Mouse (Mus musculus) ovary, postnatal 14 days (tissue): ENCODE results near the gene Rpp25l.
A peak's percentile ranks its signal among the peaks of the same experiment; 100 is the strongest.
"Not testable (repeated sequence)": the region's sequence is repeated elsewhere in the genome, so short reads cannot be mapped to it uniquely, and the experiment has no call there.

Experiments
- DNase-seq: peaks from one replicate; pipeline ENCODE4 v3.0.0; 2022; ENCODE audit warnings: low spot score

Gene Rpp25l

GRCm38 (mm10) chr4:41696930-41697841 is 16.1 kb downstream of the Rpp25l start, which contains the start of gene Cntfr:
Cntfr (minus strand) TSS chr4:41697089.
- peak; percentile 82 for DNase-seq

DNA sequence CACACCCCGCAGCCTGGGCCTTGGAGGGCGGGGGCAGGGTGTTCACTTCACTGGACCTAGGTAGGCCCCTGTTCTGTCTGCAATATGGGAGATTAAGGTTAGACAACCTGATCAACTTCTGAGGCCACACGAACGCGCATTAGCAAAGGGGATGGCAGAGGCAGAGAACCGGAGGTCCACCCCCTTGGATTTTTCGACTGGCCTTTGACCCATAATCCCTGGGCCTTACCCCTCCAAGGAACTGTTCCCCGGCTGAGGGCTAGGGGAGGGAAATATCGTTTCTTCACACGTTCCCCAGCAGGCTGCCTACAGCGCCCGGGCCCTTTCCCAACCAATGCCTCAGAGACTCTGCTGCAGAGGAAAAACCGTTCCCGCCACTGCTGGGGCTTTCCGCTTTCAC is 16.9 kb downstream of the Rpp25l start:
- DNase-seq = not testable (repeated sequence)

- not testable (repeated sequence) for DNase-seq
Measured at GRCm38 (mm10) chr4:41695800-41696199, 17.5 kb downstream of the Rpp25l start.

DNA sequence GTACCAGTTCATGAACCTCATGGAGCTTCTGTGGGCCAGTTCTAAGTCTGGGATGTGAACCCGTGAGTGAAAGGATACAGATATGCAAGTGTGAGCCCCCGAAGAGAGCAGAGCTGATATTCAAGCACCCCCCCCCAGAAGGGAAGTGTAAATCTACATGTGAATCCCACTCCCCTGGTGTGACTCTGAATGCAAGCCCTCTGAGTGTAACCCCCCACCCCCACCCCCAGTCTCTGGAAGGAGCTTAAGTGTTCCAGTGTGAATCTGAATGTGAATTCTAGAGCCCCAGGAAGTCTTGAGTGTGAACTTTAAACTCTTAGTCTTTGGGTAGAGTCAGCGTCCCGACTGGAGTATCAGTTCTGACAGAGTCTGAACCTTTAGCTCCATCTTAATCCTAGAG is 19.8 kb downstream of the Rpp25l start:
- not testable (repeated sequence) for DNase-seq

- DNase-seq = not testable (repeated sequence)
Measured at GRCm38 (mm10) chr4:41690014-41690413, 23.3 kb downstream of the Rpp25l start.

DNA sequence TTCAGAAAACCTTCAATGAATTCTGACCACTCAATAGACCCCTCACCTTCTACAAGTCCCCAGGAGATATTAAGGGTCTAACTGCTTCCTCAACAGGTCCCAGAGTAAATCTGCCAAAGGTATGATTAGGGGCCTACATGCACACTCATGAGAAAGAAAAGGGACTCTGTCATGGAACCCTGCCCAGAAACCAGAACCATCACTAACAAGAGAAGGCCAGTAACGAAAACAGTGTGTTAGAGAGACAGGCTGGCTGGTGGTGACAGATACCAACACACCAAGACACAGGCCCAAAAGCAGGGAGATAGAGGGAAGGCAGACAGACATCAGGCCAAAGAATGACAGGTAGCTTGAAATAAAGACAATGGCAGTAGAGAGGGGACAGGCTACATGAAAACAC is 24.8 kb downstream of the Rpp25l start:
- DNase-seq = not testable (repeated sequence)

DNA sequence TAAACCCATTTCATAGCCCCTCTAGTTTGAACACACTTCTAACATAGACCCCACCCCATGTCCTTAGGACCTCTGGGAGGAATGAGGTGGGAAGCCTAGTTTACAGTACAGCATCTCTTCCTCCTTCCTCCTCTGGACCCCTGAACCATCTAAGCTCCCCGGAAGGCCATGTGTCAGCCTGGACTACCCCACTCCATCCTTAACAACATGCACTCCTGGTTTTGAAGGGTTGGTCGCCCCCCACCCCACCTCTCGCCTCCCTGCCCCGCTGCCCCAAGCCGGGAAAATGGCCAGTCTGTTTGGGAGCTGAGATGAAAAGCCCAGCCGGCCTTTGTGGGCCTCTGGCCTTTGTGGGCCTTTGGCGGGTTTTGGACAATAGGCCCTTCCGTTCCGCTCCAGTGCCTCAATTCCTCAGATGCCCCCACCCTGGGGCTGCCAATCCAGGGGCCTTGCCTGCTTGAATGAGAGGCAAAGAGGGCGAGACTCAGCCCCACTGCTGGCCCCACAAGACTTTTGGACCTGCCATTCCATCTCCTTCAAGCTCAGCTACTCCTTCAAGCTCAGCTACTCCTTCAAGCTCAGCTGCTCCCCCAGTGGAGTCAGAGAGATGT is 27.3 kb downstream of the Rpp25l start:
- DNase-seq = not testable (repeated sequence)

DNA sequence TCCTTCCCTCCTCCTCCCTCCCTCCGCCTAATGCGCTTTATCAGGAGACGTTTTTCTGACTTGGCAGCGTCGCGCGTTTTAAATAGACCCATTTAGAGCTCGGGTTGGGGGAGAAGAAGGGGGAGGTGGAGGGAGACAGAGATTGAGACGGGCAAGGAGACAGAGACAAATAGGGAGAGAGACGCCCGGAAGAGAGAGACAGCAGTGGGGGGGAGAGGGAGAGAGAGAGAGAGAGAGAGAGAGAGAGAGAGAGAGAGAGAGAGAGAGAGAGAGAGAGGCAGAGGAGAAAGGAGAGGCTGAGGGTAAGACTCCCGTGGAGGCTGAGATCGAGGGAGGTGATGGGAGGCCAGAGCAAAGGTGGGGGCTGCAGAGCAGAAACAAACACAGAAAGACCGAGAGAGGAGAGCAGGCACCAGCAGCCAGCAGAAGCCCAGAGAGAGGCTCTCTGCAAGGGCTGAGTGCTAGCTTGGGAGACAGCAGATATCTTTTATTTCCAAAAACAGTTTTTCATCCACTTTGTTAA is 28.3 kb downstream of the Rpp25l start:
- DNase-seq = not testable (repeated sequence)

DNA sequence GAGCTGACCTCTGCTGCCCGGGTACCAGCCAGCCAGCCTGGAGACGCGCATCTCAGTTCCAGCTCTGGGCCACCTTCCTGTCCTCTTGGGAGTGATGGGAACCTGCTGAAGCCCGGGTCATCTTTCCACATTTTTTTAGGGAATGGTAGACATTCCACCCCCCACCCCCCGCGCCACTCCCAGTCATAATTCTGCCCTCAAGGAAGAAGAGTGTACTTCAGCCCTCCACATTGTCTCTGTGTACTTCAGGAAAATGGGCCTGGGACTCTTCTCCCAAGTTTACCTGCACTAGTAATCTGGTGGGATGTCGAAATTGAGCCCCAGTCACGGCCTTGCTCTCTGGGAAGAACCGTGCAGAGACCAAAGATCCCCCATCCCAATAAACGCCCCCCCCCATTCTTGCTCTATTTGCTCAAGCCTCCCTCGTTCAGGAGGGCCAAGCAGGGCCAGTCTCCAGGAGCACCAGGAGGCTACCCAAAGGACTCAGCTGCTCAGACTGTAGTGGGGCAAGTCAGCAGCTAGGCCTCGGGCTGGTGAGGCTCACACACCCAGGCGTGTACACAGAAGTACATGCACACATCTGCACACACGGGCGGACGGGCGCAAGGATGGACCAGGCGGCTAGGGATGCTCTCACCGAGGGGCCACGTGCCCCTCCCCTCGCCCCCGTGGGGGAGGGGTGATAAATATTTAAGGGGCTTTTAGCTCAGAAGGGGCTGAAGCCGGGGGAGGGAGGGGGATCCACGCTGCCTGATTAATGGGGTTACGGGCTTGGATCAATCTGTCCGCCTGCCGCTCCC is 29.0 kb downstream of the Rpp25l start:
- DNase-seq = not testable (repeated sequence)

DNA sequence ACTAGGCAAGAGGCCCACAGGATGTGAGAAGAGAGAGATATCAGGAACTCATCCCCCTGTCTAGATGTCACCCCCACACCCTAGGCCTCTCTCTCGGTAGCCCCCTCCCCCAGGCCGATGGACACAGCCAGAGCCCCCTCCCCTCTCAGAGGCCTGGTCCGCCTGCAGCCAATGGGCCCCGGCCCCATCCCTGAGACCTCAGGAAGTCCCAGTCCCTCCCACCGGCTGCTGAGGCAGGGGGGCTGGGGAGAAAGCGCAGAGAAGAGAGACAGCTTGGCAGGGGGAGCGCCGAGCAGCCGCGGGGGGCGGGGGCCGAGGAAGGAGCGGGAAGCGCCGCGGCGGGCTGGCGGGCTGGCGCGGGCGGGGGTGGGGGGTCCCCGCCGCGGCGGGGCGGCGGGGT is 30.0 kb downstream of the Rpp25l start:
- DNase-seq = not testable (repeated sequence)

- no peak for DNase-seq
Measured at GRCm38 (mm10) chr4:41682789-41683188, 30.5 kb downstream of the Rpp25l start.

- DNase-seq = no peak
Measured at GRCm38 (mm10) chr4:41681947-41682346, 31.4 kb downstream of the Rpp25l start.

DNA sequence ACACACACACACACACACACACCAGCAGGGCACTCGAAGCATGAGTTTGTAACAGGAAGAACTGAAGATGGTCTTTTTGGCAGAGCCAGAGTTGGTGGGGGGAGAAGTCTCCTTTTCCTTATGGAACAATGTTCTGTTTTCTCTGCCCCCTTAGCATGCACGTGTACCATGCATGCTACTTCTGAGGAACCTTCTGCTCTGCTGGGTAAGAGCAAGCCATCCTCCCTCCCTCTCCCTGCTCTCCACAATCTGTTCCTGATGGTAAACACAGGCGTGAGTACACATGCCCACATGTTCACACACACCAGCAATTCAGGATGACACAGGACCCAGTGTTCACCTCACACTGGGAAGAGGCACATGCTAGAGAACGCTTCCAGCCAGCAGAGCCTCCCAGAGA is 32.2 kb downstream of the Rpp25l start:
- no peak for DNase-seq

GRCm38 (mm10) chr4:41679291-41679690 is 34.0 kb downstream of the Rpp25l start:
- no peak for DNase-seq

DNA sequence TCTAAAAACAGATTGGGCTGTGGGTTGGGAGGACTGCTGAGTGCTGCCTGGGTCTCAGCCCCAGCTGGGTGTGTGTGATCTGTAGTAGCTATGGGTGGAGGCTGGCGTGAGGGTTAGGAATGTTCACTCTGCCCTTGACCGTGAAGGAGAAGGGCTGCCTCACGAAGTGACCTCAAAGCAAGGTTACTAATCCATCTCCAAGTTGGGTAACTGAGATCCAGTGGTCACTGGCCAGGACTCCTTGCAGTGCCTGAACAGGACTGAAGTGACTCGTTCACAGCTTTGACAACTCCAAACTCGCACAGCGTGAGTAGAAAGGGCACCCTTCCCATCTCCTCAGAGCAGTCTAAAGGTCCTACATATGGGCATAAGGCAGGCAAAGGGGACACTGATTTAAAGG is 34.5 kb downstream of the Rpp25l start:
- DNase-seq = no peak

GRCm38 (mm10) chr4:41677006-41677629 is 36.2 kb downstream of the Rpp25l start:
- DNase-seq = no peak

GRCm38 (mm10) chr4:41676248-41677005 is 36.9 kb downstream of the Rpp25l start:
- no peak for DNase-seq

DNA sequence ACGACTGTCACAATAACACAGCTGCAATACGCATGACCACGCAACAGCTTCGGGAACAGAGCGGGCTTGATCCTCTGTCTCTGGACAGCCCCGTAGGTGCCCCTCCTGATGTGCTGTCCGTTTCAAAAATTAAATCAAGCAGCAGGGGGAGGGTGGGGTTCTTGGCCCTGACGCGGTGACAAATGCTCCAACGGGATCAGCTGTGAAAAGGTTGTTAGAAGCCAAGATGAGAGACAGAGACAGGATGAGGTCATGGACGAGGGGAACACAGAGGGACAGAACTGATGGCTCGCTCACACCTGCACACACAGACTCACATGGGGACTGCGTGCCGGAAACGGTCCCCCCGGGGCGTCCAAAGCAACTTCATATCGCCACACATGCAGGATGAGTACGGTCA is 40.1 kb downstream of the Rpp25l start:
- DNase-seq = no peak

DNA sequence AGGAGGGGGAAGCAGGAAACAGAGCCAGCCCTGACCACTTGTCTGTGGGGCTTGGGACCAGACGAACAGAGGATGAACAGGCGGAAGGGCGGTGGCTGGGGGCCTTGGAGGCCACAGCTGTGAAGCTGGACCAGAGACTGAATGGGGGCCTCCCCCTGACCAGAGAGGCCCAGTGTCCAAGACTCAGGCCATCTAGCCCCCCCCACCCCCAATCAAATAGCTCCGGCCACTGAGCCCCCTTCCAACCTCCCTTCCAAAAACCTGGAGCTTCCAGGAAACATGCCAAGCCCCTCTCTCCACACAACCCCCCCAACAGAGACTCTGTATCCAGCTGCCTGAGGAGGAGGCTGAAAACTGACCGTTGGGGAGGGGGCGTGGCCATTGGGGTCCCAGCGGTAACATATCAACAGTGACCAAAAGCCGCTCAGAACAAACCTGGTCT is 40.8 kb downstream of the Rpp25l start:
- DNase-seq = no peak

- no peak for DNase-seq
Measured at GRCm38 (mm10) chr4:41671963-41672480, 41.3 kb downstream of the Rpp25l start.

DNA sequence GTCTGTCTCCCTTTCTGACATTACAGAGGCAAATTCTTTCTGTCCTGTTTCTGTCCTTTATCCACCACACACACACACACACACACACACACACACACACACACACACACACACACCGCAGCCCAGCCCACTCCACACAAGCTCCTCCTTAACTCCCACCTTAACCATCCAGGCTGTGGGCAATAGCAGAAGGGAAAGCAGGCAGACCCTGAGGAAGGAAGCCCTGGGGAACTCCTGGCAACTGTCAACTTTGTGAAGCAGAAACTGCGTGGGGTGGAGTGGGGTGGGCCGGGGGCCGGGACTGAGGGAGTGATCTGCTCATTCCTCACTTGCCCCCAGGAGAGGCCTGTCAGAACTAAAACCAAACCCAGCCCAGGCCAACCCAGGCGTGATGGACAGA is 41.8 kb downstream of the Rpp25l start:
- DNase-seq = no peak
